Mouse (Mus musculus) colon, adult 2 months (tissue): ENCODE data around the gene Aebp2. TPM values are rescaled to one million over a fixed set of nuclear protein-coding genes. Genes with fewer than 3 reads are reported as not detected.

ENCODE experiments used
- polyA plus RNA-seq: library from polyadenylated mRNA; depleted of rRNA; stranded (reverse); fragments of >200 nt; gene quantifications from 2 replicates; pipeline ENCODE4 v1.2.3, GENCODE M21; 2012; rRNA removed

Gene Aebp2
- polyA plus RNA-seq, result 23.1 and 29.9 TPM in 2 replicates

DNA sequence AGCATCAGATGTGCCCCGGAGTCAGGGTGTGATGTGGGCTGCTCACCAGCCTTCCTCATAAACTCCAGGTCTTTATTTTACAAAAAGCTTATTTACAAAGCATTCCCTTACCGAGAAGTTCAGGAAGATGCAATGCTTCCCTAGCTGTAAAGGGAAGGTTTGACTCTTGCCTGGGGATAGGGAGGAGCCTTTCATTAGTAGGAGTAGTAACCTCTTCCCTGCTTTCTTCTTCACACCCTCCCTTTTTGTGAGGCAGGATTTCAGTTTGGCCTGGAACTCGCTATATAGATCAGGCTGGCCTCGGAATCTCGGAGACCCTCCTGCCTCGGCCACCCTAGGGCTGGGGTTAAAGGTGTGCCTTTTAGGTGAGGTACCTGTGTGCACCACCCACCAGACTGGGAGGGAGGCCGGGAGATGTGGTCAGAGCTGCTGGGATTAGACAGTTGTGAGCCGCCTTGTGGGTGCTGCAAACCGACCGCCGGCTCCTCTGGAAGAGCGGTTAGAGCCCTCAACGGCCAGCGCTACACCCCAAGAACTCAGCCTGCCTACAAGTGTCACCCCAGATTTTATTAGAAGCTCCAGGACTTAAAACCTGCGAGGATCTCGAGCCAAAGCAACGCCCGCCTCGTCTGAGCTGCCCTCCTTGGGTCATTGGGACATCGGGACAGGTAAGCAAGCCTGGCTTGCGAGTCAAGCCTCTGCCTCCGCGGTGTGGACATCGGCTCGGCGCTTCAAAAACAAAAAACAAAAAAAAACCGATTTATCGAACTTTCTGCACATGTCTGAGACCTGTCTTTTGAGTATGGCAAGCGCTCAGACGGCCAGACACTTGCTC lies at the start of gene Aebp2:
Gene Aebp2 (plus strand): TSS at position 273 of the 835 bp plus-strand sequence.

Other genes starting within 250 kb of the Aebp2 start
- gene Plekha5, start 198.6 kb upstream of the Aebp2 start, polyA plus RNA-seq, result 38.7 and 42.1 TPM in 2 replicates
- gene Gm11077, start 106.6 kb downstream of the Aebp2 start, polyA plus RNA-seq, result not detected in 2 replicates